Mouse (Mus musculus): Measurements from ENCODE around the gene Vmn1r69. TPM values are rescaled to one million over a fixed set of nuclear protein-coding genes. Genes with fewer than 3 reads are reported as not detected.

Gene Vmn1r69
- total RNA-seq (2021): not detected
- polyA plus RNA-seq (2012; rRNA removed): not detected in 2 replicates
- long read RNA-seq: 0 reads

DNA sequence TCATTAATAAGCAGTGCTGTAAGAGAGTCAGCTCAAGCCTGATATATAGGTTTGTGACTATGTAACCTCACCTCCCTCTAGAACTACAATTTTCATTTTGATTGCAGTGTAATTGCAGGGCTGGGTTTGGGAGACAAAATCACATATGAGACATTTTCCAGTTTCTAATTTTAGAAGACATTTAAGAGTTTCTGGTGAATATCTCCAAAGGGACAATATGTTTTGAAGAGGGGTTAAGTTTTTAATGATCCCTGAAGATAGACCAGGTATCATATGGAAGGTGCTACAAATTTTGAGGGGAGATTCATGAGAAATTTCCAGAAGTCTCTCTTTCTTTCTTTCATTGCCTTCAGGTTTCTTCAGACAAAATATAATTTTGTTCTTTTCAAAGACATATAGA is at the start of gene Vmn1r69:
TSS of gene Vmn1r69 (minus strand) at position 101 of the 400 bp plus-strand sequence.
- intact Hi-C loops (cut with DNase I): no loop called here
- no peak for TF ChIP-seq EP300 (IDR thresholded peaks at IDR 0.05; ENCODE audit: insufficient read depth, low read depth, low read length)
- TF ChIP-seq CTCF (IDR thresholded peaks at IDR 0.05): no peak
- TF ChIP-seq POLR2A (IDR thresholded peaks at IDR 0.05; ENCODE audit: insufficient read depth, low read depth, low read length): no peak
- Histone ChIP-seq H3K9ac (ENCODE audit: low read depth, low read length) (no peak within 1 kb of the TSS), H3K4me3 (no peak within 1 kb of the TSS), H3K36me3 (ENCODE audit: control insufficient read depth, insufficient read depth, low read length) (no peaks in the 10 kb centered on the region), H3K79me2 (replicated peaks; ENCODE audit: control insufficient read depth, insufficient read depth, low read length) (no peaks in the 10 kb centered on the region), H3K27ac (no peak within 1 kb of the TSS), H3K27me3 (ENCODE audit: control insufficient read depth, insufficient read depth, low read length) (no peaks in the 10 kb centered on the region), H3K4me1 (ENCODE audit: control insufficient read depth, insufficient read depth, low read length) (no peaks in the 10 kb centered on the region)
- no peak for DNase-seq

DNA sequence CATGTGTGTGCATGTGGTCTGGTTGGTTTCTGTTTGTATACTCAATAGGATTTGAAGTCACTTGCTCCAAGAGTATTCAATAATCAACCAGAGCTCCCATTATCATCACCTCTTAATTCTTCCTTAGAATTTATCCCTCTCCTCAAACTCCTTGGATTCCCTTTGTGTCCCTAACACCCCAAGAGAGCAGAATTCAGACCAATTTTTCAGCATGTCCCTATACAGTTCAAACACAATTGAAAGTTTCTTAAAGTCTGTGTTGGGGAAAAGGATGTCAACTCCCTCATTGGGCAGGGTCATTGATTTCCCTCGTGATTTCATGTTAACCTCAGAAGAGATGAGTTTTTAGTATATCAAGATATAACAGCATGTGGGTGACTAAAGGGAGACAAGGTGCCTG is 17.8 kb upstream of the Vmn1r69 start, which contains the start of gene Vmn1r70:
TSS of gene Vmn1r70 (plus strand) at position 301 of the 400 bp plus-strand sequence.
- Histone ChIP-seq H3K4me1 (ENCODE audit: control insufficient read depth, insufficient read depth, low read length) (no peaks in the 10 kb centered on the region), H3K79me2 (replicated peaks; ENCODE audit: control insufficient read depth, insufficient read depth, low read length) (no peaks in the 10 kb centered on the region), H3K27me3 (ENCODE audit: control insufficient read depth, insufficient read depth, low read length) (no peaks in the 10 kb centered on the region), H3K4me3 (no peak within 1 kb of the TSS), H3K27ac (no peak within 1 kb of the TSS), H3K36me3 (ENCODE audit: control insufficient read depth, insufficient read depth, low read length) (no peaks in the 10 kb centered on the region), H3K9ac (ENCODE audit: low read depth, low read length) (no peak within 1 kb of the TSS)
- intact Hi-C loops (cut with DNase I): no loop called here
- TF ChIP-seq EP300 (IDR thresholded peaks at IDR 0.05; ENCODE audit: insufficient read depth, low read depth, low read length): no peak
- no peak for TF ChIP-seq CTCF (IDR thresholded peaks at IDR 0.05)
- TF ChIP-seq POLR2A (IDR thresholded peaks at IDR 0.05; ENCODE audit: insufficient read depth, low read depth, low read length): no peak
- 33% methylated on average over 1 of the region's 1 CpGs for WGBS
- no peak for DNase-seq

DNA sequence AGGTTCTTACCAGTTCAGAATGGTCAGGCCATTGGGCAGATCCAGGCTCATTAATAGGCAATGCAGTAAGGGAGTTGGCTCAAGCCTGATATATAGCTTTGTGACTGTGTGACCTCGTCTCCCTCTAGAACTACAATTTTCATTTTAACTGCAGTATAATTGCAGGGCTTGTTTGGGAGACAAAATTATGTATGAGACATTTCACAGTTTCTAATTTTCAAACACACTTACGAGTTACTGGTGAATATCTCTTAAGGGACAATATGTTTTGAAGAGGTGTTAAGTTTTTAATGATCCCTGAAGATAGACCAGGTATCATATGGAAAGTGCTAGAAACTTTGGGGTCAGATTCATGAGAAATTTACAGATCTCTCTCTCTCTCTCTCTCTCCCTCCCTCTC is 55.1 kb downstream of the Vmn1r69 start, which contains the start of gene Vmn1r68:
TSS of gene Vmn1r68 (minus strand) at position 101 of the 400 bp plus-strand sequence.
- Histone ChIP-seq H3K4me3 (no peak within 1 kb of the TSS), H3K27ac (no peak within 1 kb of the TSS), H3K9ac (ENCODE audit: low read depth, low read length) (no peak within 1 kb of the TSS), H3K4me1 (ENCODE audit: control insufficient read depth, insufficient read depth, low read length) (no peaks in the 10 kb centered on the region), H3K79me2 (replicated peaks; ENCODE audit: control insufficient read depth, insufficient read depth, low read length) (no peaks in the 10 kb centered on the region), H3K27me3 (ENCODE audit: control insufficient read depth, insufficient read depth, low read length) (no peaks in the 10 kb centered on the region), H3K36me3 (ENCODE audit: control insufficient read depth, insufficient read depth, low read length) (no peaks in the 10 kb centered on the region)
- TF ChIP-seq EP300 (IDR thresholded peaks at IDR 0.05; ENCODE audit: insufficient read depth, low read depth, low read length): no peak
- TF ChIP-seq CTCF (IDR thresholded peaks at IDR 0.05): no peak
- TF ChIP-seq POLR2A (IDR thresholded peaks at IDR 0.05; ENCODE audit: insufficient read depth, low read depth, low read length): no peak
- intact Hi-C loops (cut with DNase I): no loop called here
- 50% methylated on average over 2 of the region's 2 CpGs for WGBS
- no peak for DNase-seq

Other genes starting within 250 kb of the Vmn1r69 start
- not detected for gene Vmn1r67, start 170.3 kb downstream of the Vmn1r69 start, total RNA-seq (2021)
- gene Vmn1r67, start 170.3 kb downstream of the Vmn1r69 start, polyA plus RNA-seq (2012; rRNA removed): not detected in 2 replicates
- 1 to 10 TPM; 1.6 to 2.2 TPM for gene Zik1, start 118.3 kb downstream of the Vmn1r69 start, total RNA-seq (2021)
- gene Zik1, start 118.3 kb downstream of the Vmn1r69 start, polyA plus RNA-seq (2012; rRNA removed): 0.59 and 0.85 TPM in 2 replicates
- gene Vmn1r68, start 55.2 kb downstream of the Vmn1r69 start, total RNA-seq (2021): not detected
- gene Vmn1r68, start 55.2 kb downstream of the Vmn1r69 start, polyA plus RNA-seq (2012; rRNA removed): not detected in 2 replicates
- gene Vmn1r70, start 17.9 kb upstream of the Vmn1r69 start, total RNA-seq (2021): not detected
- not detected in 2 replicates for gene Vmn1r70, start 17.9 kb upstream of the Vmn1r69 start, polyA plus RNA-seq (2012; rRNA removed)
- gene Nlrp4b, start 74.1 kb upstream of the Vmn1r69 start, total RNA-seq (2021): not detected
- gene Nlrp4b, start 74.1 kb upstream of the Vmn1r69 start, polyA plus RNA-seq (2012; rRNA removed): not detected in 2 replicates
- gene Vmn1r71, start 140.7 kb upstream of the Vmn1r69 start, total RNA-seq (2021): not detected
- gene Vmn1r71, start 140.7 kb upstream of the Vmn1r69 start, polyA plus RNA-seq (2012; rRNA removed): not detected in 2 replicates

All from heart, adult 2 months (tissue).